Mouse (Mus musculus) spleen, adult 18-20 months (tissue): ENCODE measurements around the gene Sap30l.
"Not testable (repeated sequence)": the region's sequence is repeated elsewhere in the genome, so short reads cannot be mapped to it uniquely, and the experiment has no call there.

ENCODE experiments used
- DNase-seq, 2 experiments: peaks; one replicate each; pipeline ENCODE4 v3.0.0; 2022; ENCODE audit warnings: mixed read lengths in 2 of 2

Gene Sap30l

GRCm38 (mm10) chr11:57800266-57800951 is 1.0 kb upstream of the Sap30l start:
- peak in 1 of 2 experiments; percentile 23 for DNase-seq

- peak; percentile 45 to 59 for DNase-seq
Observed at GRCm38 (mm10) chr11:57801766-57802510, 501 bp downstream of the Sap30l start.

GRCm38 (mm10) chr11:57802511-57802870 is 1.1 kb downstream of the Sap30l start:
- DNase-seq: peak in 1 of 2 experiments; percentile 22

- no peak for DNase-seq
Observed at GRCm38 (mm10) chr11:57805047-57805446, 3.6 kb downstream of the Sap30l start.

- DNase-seq: no peak
Observed at GRCm38 (mm10) chr11:57809017-57809731, 7.7 kb downstream of the Sap30l start.

GRCm38 (mm10) chr11:57809732-57810098 is 8.3 kb downstream of the Sap30l start:
- no peak for DNase-seq

- DNase-seq: no peak
Observed at GRCm38 (mm10) chr11:57811006-57811405, 9.6 kb downstream of the Sap30l start.

- DNase-seq: no peak
Observed at GRCm38 (mm10) chr11:57812212-57812611, 10.8 kb downstream of the Sap30l start.

- no peak for DNase-seq
Observed at GRCm38 (mm10) chr11:57813641-57814040, 12.2 kb downstream of the Sap30l start.

- no peak for DNase-seq
Observed at GRCm38 (mm10) chr11:57818189-57818588, 16.8 kb downstream of the Sap30l start.

GRCm38 (mm10) chr11:57819999-57820581 is 18.7 kb downstream of the Sap30l start:
- DNase-seq: peak; percentile 55 to 80

- not testable (repeated sequence) for DNase-seq
Observed at GRCm38 (mm10) chr11:57823159-57823558, 21.7 kb downstream of the Sap30l start.

GRCm38 (mm10) chr11:57823714-57824113 is 22.3 kb downstream of the Sap30l start:
- DNase-seq: no peak

GRCm38 (mm10) chr11:57825234-57825633 is 23.8 kb downstream of the Sap30l start:
- not testable (repeated sequence) for DNase-seq

- DNase-seq: no peak
Observed at GRCm38 (mm10) chr11:57827048-57827914, 25.8 kb downstream of the Sap30l start.

GRCm38 (mm10) chr11:57827915-57828545 is 26.6 kb downstream of the Sap30l start:
- DNase-seq: peak in 1 of 2 experiments; percentile 16

- no peak for DNase-seq
Observed at GRCm38 (mm10) chr11:57828955-57829870, 27.8 kb downstream of the Sap30l start.

- DNase-seq: no peak
Observed at GRCm38 (mm10) chr11:57829871-57830775, 28.7 kb downstream of the Sap30l start.

GRCm38 (mm10) chr11:57831281-57831781 is 29.9 kb downstream of the Sap30l start:
- no peak for DNase-seq
